15 mouse cellular contexts compared by ENCODE assay signal in the genomic region with DNA sequence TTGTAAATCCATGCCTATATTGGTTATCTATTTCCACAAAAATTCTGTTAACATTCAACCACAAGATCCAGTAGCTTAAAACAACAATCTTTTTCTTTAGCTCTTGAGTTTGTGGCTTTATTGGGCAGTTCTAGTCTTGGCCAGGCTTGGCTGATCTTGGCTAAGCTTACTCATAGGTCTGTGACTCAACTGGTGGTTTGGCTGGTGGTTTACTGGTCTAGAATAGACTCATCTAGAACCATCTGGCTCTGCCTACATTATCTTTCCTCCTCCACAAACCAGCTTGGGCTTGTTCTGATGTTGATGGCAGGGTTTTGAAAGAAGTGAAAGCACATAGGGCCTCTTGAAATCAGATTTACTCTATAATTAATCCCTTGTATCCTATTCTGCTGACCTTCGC. TPM values are rescaled to one million over a fixed set of nuclear protein-coding genes. Genes with fewer than 3 reads are reported as not detected.
DNase-seq lines count a peak whose midpoint lies in the region; ATAC-seq lines count a peak whose summit lies in the region.
"Had no signal": no experiment of that assay in that cellular context is flagged by ENCODE, and none has a peak within 500 bp of the region (broad histone marks: within the 10 kb centered on the region; RNA-seq: fewer than 3 reads in every experiment).

No protein-coding gene starts in this region.

- 94% methylated on average over 1 of the region's 1 CpGs for WGBS in midbrain, embryonic 15.5 days

- ATAC-seq in CD4-positive, CD25-positive, alpha-beta regulatory T cell, adult 4 months, result peak; percentile 32
- ATAC-seq in midbrain, embryonic 15.5 days (replicated peaks), result no peak
- ATAC-seq in erythroid progenitor cell, adult 5-6 weeks (replicated peaks; ENCODE audit: low FRiP score, poor library complexity, severe bottlenecking), result no peak

- DNase-seq in layer of hippocampus, adult 18-20 months (ENCODE audit: low spot score in 2 of 2), result peak; percentile 66 to 87
- DNase-seq in layer of hippocampus, postnatal 25 days (ENCODE audit: extremely low spot score in 1 of 2, low spot score in 1 of 2), result no peak
- peak; percentile 37 for DNase-seq in fibroblast of lung, adult 2 months (ENCODE audit: low read depth)
- peak; percentile 19 to 50 for DNase-seq in natural killer cell, adult 2 months (ENCODE audit: low spot score in 2 of 2)
- DNase-seq: cerebellum, postnatal 36 days; gastrocnemius, adult 2 months; kidney, postnatal 10 days; retina, postnatal 1 day; thymus, postnatal 4 days had no signal

- H3K27me3 ChIP-seq in midbrain, embryonic 15.5 days (replicated peaks), result no peaks in the 10 kb centered on the region
- H3K27me3 ChIP-seq: liver, embryonic 15.5 days had no signal

- no peak overlapping the region for H3K9ac ChIP-seq in midbrain, embryonic 15.5 days
- H3K9ac ChIP-seq: hindbrain, embryonic 14.5 days; liver, embryonic 15.5 days had no signal

- no peak overlapping the region for H3K4me2 ChIP-seq in midbrain, embryonic 15.5 days
- H3K4me2 ChIP-seq: hindbrain, embryonic 14.5 days; liver, embryonic 15.5 days had no signal

- H3K9me3 ChIP-seq in midbrain, embryonic 15.5 days, result no peaks in the 10 kb centered on the region
- H3K9me3 ChIP-seq: liver, embryonic 15.5 days; midbrain, embryonic 10.5 days had no signal

- no peaks in the 10 kb centered on the region for H3K36me3 ChIP-seq in midbrain, embryonic 15.5 days (replicated peaks)
- H3K36me3 ChIP-seq: liver, embryonic 15.5 days; midbrain, embryonic 10.5 days had no signal

- no peak overlapping the region for H3K27ac ChIP-seq in midbrain, embryonic 15.5 days
- H3K27ac ChIP-seq: gastrocnemius, adult 2 months; hindbrain, embryonic 14.5 days; liver, embryonic 15.5 days; midbrain, embryonic 10.5 days had no signal

- no peaks in the 10 kb centered on the region for H3K4me1 ChIP-seq in midbrain, embryonic 15.5 days
- H3K4me1 ChIP-seq: liver, embryonic 15.5 days; midbrain, embryonic 10.5 days had no signal

- no peak overlapping the region for H3K4me3 ChIP-seq in midbrain, embryonic 15.5 days
- H3K4me3 ChIP-seq: gastrocnemius, adult 2 months; liver, embryonic 15.5 days; midbrain, embryonic 10.5 days had no signal

RNA-seq across cellular contexts. Expression of gene Tle4, which starts 22.7 kb away (rescaled TPM):
- total RNA-seq in layer of hippocampus, adult 18-20 months (2021), result 10 to 100 TPM; 44.4 TPM
- 10 to 100 TPM; 37.1 to 43.9 TPM for total RNA-seq in layer of hippocampus, postnatal 25 days (2021)
- 10 to 100 TPM in 1 of 2 experiments, 1 to 10 TPM in 1; 7.8 to 13.6 TPM for polyA plus RNA-seq in CD4-positive, CD25-positive, alpha-beta regulatory T cell, adult 4 months (2017; shearing (Covaris generic))
- 40.4 and 41.3 TPM in 2 replicates for polyA plus RNA-seq in midbrain, embryonic 15.5 days (2015; fragmentation: Nextera tagmentation; extraction: Ambion mirVana)
- 20.2 and 22.6 TPM in 2 replicates for total RNA-seq in erythroid progenitor cell, adult 5-6 weeks (2015; ENCODE audit: low replicate concordance)
- total RNA-seq in erythroid progenitor cell, adult 5-6 weeks (2017; ENCODE audit: low replicate concordance), result 11.0 and 14.4 TPM in 2 replicates

Comparison
In these comparisons a context has a peak if more than half of its experiments do, and no peak if none do; other contexts are left out.
1. DNase-seq: peak in layer of hippocampus, adult 18-20 months (2 of 2), fibroblast of lung, adult 2 months (single experiment) and natural killer cell, adult 2 months (2 of 2); none in layer of hippocampus, postnatal 25 days (0 of 2).